Mouse (Mus musculus) ES-E14 (cell line): ENCODE measurements around the gene Usp48.

Experiments used
- HCFC1 ChIP-seq: IDR thresholded peaks from 2 replicates; pipeline ENCODE4 v1.6.1; 2012; ENCODE audit warnings: low read length, inconsistent platforms, borderline replicate concordance; ENCODE audit not compliant: insufficient read depth
- MAFK ChIP-seq: IDR thresholded peaks from 2 replicates; pipeline ENCODE4 v1.6.1; 2014; ENCODE audit warnings: mild to moderate bottlenecking, low read depth, low read length, inconsistent platforms; ENCODE audit not compliant: insufficient read depth

DNA sequence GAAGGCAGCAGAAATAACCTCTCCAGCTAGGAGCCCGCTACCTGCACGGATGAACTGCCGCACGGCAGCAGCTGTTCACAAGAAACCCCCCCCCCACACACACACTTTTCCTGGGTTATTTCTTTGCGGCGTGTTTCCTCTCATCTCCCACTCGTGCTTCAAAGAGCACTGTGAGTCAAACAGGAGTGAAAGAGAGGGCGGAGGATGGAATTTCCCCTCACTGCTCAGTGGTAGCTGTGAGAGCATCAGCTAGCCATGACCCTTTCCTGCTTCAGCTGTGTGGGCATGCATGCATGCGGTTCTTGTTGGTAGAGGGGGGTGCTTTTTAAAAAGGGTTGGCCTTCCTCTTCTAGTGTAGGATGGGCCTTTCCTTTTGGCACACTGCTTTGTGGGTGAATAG is 54.7 kb downstream of the Usp48 start:
- no peak for TF ChIP-seq MAFK
- TF ChIP-seq HCFC1, result no peak
